Mouse (Mus musculus) thymus, postnatal 0 days (tissue): Measurements from ENCODE around the gene Ganc. TPM values are rescaled to one million over a fixed set of nuclear protein-coding genes. Genes with fewer than 3 reads are reported as not detected.
A peak's percentile ranks its signal among the peaks of the same experiment; 100 is the strongest.

ENCODE experiments used
- DNase-seq: peaks from one replicate; pipeline ENCODE4 v3.0.0-alpha.2; 2015; ENCODE audit warnings: low spot score
- polyA plus RNA-seq: library from polyadenylated mRNA; unstranded; fragments of >200 nt; fragmentation: Nextera tagmentation; extraction: Ambion mirVana; gene quantifications from 2 replicates; pipeline ENCODE4 v1.2.1, GENCODE M21; 2015

The Ganc gene
- polyA plus RNA-seq, 1 experiment from 2014 or later, result 31.9 TPM

GRCm38 (mm10) chr2:120447306-120447705 lies 43.6 kb downstream of the Ganc start:
- peak; percentile 41 for DNase-seq

- DNase-seq, result no peak
These were observed 47.0 kb downstream of the Ganc start for GRCm38 (mm10) chr2:120450724-120451123.

GRCm38 (mm10) chr2:120452600-120452999 lies 48.9 kb downstream of the Ganc start:
- DNase-seq, result no peak

DNA sequence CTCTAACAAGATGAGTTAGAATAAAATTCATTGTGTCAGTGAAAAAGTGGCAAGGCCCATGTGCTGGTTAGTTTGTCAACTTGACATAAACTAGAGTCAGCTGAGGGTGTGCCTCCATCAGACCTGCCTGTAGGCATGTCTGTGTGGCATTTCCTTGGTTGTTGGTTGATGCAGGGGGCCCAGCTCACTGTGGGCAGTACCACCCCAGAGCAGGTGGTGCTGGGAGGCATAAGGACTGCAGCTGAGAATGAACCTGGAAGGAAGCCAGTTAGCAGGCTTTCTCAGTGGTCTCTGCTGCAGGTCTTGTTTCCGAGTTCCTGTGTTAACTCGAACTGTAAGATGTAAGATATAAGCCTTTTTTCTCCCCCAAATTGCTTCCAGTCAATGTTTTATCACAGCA lies 51.3 kb downstream of the Ganc start:
- DNase-seq, result peak; percentile 87

DNA sequence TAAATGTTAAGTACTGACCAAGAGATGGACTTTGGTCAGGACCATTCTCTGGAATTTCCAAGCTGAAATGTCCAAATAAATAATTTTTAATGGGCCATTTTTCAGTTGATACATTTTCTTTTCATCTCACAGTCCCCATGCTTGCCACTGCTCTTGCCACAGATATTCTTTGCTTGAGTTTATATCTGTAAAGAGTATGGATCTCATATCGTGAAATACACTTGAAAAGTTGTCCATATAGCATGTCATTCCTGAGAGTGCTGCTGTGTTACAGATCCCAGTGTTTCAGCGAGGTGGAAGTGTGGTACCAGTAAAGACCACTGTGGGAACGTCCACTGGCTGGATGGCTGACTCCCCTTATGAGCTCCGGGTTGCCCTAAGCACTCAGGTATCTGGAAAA lies 52.0 kb downstream of the Ganc start, which contains the start of gene Capn3:
Gene Capn3 (plus strand): TSS at position 301 of the 400 bp plus-strand sequence.
- no peak for DNase-seq

GRCm38 (mm10) chr2:120460216-120460615 lies 56.5 kb downstream of the Ganc start:
- no peak for DNase-seq

DNA sequence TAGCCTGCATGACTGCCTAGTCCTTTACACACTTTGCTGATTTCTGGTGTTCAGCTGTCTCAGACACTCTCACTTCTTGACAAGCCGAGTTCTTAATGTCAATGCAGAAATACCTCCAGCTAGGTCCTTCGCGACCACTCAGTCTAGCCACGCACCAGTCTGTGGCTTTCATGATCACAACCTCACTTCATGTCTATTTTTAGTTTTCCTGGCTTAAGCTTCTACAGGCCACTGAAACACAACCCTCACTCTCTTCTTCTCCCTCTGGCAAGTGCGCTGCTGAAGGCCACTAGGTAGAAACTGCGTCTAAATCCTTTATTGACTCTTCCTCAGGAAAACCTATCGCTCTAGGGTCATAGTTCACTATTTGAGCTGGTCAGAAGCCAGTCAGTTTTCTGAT lies 59.6 kb downstream of the Ganc start:
- no peak for DNase-seq

- DNase-seq, result no peak
These were observed 60.4 kb downstream of the Ganc start for GRCm38 (mm10) chr2:120464091-120464490.

DNA sequence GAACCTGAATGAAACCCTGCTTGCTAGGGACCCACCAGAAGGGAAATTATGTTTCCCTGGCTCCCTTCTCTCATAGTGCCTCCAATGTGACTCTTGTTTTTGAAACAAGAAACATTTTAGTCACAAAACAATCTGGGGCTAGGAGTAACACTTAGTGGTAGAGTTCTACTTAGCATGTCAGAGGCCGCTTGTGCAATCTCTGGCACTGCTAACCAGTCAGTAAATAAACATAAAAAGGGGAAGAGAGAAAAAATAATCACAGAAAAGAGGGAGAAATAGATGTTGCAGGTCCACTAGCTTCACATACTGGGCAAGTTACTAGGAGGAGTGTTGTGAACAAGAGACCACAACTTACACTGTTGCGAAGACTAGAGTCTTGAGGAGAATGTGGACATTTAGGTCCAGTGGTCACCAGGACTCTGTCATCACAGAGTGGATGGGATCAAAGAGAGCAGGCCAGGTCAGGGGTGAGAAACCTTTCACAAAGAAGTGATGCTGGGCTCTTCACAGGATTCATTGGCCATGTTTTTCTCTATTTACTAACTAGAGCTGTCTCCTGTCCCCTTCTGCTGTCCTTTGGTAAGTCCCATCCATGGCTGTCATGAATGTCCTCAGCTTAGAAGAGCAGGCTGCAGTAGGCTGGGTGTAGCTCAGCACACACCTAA lies 61.2 kb downstream of the Ganc start:
- no peak for DNase-seq

DNA sequence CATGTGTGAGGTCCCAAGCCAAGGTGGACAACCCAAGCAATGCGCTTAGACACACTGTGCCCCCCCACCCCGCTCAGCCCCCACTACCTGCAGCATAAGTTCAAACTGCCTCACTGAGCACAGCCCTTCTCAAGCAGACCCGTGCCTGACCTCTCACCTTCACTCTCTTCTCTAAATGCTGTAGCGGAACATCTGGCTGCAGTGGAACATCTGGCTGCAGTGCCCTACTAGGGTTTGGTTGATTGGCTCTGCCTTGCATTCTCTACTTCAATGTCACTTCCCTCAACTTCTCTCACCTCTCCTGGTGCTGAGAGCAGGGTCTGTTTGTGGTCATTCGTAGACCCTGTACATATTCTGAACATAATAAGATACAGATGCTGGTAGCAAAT lies 61.7 kb downstream of the Ganc start:
- DNase-seq, result no peak

DNA sequence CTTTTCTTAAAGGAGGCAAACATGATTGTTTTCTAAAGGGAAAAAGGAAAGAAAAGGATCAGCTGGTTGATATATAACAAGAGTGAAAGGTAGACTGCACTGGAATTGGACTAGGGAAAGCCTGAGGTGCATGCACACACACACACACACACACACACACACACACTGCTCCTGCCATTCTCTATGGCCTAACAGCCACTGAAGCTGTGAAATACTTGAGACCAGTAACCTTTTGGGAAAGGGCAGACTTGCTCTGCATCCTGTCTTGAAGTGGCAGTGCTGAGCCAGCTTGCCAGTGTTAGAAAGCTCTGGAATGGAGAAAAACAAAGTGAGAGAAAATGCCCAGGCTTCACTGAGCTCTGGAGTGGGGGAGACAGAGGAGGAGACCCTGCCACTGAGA lies 64.3 kb downstream of the Ganc start:
- DNase-seq, result no peak

DNA sequence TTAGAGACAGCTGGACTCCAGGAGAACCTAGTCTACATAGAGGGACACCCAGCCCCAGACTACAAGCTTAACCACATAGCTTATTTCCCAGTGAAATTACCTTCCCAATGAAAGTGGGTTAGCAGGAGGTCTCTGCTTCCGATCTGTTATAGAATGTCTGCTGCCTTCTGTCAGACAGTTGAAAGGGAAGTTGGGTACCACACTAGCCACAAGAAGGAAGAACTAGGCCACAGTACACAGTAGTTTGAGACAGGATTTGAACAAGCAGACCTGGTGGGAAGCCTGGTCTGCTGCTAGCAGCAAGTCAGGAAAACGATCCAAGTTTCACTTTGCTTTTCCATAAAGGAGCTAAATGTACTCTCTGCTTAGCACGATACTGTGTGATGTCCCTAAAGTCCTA lies 65.5 kb downstream of the Ganc start:
- peak; percentile 75 for DNase-seq

DNA sequence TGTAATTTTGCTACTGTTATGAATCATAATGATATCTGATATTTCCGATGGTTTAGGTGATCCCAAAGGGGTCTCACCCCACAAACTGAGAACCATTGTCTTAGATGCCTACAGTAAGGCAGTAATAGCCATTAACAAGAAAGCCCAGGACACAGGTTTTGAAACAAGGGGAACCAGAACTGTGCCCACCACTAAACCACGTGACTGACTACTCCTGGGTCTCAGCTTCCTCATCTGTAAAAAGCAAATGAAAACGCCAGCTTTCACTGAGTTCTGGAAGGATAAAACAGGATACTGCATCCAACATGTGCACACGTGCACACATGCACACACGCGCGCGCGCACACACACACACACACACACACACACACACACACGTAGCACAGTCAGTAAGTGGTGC lies 66.0 kb downstream of the Ganc start:
- DNase-seq, result no peak

DNA sequence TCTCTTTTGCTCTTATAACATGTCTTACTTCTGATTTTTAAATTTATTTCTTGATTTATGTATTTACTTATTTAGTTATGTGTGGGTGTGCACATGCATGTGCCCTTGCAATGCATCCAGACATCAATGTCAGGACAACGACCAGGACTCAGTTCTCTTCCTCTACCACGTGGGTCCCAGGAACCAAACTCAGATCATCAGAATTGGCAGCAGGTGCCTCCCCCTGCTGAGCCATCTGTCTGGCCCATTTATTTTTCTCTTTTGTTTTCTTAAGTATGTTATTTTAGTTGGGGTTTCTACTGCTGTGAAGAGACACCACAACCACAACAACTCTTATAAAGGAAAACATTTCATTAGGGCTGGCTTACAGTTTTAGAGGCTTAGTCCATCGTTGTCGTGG lies 67.2 kb downstream of the Ganc start:
- DNase-seq, result no peak

GRCm38 (mm10) chr2:120476277-120477087 lies 72.8 kb downstream of the Ganc start:
- no peak for DNase-seq

GRCm38 (mm10) chr2:120478600-120478999 lies 74.9 kb downstream of the Ganc start:
- DNase-seq, result peak; percentile 78

DNA sequence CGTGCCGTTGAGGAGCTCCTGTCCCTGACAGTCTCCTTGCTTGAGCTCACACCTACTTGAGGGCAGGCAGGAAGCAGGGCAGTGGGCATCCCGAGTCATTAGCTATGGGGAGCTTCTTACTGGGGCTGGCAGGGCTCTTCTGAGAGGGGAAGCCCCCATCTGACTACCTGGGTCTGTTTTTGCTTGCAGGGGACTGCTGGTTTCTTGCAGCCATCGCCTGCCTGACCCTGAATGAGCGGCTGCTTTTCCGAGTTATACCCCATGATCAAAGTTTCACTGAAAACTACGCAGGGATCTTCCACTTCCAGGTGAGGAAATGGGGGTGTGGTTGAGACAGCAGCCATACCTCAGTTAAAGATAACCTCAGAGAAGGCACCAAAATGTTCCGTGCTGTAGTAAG lies 78.2 kb downstream of the Ganc start:
- no peak for DNase-seq

DNA sequence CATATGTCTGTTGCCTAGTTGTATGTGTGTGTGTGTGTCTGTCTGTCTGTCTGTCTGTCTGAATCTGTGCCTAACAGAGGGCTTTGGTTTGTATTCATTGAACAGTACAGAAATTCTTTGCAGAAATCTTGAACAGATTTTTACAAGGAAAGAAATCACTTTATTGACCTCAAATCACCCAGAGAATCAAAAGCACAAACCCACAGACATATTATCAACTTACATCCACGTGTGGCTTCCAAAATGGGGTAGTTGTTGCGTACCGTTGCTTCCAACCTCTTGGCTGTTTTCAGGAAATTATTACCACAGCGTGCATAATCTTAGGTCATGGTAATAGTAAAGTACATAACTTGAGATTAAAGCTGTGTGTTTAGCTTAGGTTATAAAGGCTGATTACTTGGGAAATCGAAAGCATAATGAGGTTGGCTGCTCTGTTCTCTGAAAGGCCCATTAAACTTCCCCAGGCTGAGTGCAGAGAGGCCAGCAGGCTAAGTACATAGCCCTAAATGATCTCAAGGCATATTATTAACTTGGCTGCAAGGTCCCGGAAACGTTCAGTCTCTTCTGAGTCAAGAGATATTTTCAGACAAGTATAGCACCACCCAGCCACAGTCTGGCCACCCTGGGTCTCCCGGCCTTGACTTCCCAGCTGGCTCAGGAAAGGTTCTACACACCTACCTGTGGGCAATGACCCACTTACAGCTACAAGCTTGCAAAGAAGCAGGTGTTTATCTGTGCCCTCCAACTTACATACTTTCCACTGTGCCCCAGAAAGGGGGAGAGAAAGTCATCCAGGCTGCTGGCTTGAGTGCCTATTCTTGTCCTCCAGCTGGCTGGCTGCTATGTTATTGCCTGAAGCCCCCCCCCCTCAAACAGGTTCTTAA lies 79.1 kb downstream of the Ganc start:
- DNase-seq, result peak; percentile 82

DNA sequence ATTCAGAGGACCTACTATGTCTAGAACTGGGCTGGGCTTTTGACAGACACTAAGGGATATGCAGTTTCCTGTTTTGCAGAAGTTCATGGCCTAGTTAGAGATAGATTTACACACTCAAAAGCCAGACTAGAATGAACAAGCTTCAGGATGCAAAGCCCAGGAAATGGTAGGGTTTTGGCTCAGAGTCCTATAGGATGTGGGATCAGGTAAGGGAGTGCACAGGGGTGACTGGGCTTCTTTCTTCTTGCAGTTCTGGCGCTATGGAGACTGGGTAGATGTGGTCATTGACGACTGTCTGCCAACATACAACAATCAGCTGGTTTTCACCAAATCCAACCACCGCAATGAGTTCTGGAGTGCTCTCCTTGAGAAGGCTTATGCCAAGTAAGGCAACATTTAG lies 80.5 kb downstream of the Ganc start:
- DNase-seq, result peak; percentile 72

GRCm38 (mm10) chr2:120493254-120493653 lies 89.6 kb downstream of the Ganc start:
- DNase-seq, result no peak

- no peak for DNase-seq
These were observed 92.8 kb downstream of the Ganc start for GRCm38 (mm10) chr2:120496511-120496910.

- peak; percentile 88 for DNase-seq
These were observed 96.3 kb downstream of the Ganc start for GRCm38 (mm10) chr2:120499971-120500471.
